Mouse (Mus musculus) adrenal gland, postnatal 36 days (tissue): ENCODE data around the gene Zfp46. TPM values are rescaled to one million over a fixed set of nuclear protein-coding genes. Genes with fewer than 3 reads are reported as not detected.

ENCODE experiments used
- DNase-seq, 2 experiments: peaks; one replicate each; pipeline ENCODE4 v3.0.0; 2021; ENCODE audit warnings: mixed read lengths in 1 of 2
- long read RNA-seq, 2 experiments: library from polyadenylated mRNA; stranded (forward); transcript quantifications; one replicate each; pipeline ENCODE4 v2.0.0; 2021; ENCODE audit warnings: borderline sequencing depth in 2 of 2
- total RNA-seq, 2 experiments: library from RNA; stranded (reverse); gene quantifications; 2 replicates each; pipeline ENCODE4 v1.2.3; 2021

The Zfp46 gene
- total RNA-seq = 10 to 100 TPM; 17.0 to 21.4 TPM
- long read RNA-seq, experiment 1, full-length matches to known transcripts = 2 of 5 reads
- long read RNA-seq, experiment 1, partial matches to known transcripts = 0 of 5 reads
- long read RNA-seq, experiment 1, other reads (novel, unspliced or antisense) = 3 of 5 reads
- long read RNA-seq, experiment 2 = 0 reads

DNA sequence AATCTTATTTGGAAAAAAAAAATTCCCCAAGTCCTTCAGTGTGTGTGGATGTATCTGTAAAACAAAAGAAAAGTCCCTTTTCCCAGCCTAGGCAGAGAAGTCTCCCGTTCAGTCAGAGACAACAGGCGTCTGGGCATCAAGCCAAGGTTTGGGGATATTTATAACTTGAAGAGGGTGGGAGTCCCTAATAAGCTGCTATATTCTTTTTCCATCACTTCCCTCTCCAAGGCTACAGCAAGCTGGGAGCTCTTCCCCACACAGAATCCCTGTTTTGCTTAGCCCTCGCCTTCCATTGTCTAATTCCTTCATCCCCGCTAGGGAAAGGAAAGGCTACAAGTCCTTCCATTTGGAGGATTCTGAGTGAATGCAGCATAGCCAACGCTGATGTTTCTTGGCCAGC lies at the start of gene Zfp46:
Zfp46 (plus strand) TSS at position 229 of the 400 bp plus-strand sequence.
- peak; percentile 67 to 82 for DNase-seq

DNA sequence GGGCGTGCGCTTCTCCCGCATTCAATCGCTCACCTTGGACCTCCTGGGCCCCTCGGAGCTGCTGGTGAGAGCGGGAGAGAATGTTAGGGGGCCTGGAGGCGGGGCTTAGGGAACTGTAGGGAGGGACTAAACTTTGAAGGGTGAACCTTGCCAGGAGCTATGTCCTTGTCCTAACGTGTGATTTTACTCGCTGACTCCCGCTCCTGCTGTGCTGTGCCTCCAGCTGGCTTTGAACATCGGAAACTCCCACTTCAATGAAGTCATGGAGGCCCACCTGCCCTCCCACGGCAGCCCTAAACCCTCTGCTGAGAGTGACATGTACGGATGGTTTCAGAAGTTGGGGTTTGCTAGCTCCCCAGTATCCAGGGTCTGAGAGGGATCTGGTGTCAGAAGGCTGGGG lies 45.8 kb upstream of the Zfp46 start:
- DNase-seq = no peak

DNA sequence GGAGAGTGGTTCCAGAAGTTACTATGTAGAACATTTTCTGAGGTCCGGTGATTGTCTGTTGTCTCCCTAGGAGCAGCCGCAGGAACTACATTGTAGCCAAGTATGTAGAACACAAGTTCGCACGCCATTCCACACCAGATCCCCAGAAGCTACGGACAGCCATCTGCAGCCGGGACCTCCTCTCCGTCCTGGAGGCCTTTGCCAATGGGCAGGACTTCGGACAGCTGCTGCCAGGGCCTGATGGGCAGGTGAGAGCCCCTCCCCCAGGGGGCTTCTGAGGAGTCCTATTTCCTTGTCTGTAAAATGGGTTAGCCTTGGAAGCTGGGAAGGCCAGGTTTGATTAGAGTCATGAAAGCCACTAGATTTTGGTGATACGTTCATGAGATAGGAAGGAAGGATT lies 45.4 kb upstream of the Zfp46 start:
- DNase-seq = no peak

DNA sequence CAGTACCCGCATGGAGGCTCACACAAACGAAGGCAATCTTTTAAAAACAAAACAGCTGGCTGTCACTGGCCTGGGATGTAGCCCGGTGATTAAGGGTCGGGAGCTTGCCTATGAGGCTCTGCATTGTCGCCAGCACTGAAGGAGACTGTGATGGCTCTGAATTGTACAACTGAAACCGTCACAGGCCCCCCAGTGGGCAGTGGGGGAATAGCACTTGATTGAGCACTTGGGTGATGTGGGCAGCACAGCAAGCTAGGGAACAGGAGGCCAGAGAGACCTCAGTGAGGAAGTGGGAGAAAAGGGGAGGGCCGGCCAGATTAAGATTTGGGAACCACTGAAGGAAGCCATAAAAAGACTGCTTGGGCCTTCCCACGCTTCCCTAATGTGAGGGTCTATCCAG lies 44.9 kb upstream of the Zfp46 start:
- peak; percentile 84 to 90 for DNase-seq

DNA sequence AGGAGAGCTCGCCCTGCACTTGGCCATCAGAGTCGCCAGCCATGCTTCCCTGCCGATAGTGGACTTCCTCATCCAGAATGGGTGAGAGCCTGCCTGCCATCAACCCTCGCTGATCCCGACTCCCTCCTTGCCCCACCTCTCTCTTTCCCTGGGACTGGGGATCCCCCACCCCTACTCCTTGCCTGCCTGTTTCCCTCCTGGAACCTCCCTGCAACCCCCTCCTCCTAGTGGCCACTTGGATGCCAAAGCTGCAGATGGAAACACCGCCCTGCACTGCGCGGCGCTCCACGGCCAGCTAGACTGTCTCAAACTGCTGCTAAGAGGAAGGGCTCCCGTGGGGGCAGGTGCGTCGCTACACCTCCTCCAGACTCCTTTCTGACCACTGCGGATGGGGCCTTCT lies 44.4 kb upstream of the Zfp46 start:
- DNase-seq = no peak

DNA sequence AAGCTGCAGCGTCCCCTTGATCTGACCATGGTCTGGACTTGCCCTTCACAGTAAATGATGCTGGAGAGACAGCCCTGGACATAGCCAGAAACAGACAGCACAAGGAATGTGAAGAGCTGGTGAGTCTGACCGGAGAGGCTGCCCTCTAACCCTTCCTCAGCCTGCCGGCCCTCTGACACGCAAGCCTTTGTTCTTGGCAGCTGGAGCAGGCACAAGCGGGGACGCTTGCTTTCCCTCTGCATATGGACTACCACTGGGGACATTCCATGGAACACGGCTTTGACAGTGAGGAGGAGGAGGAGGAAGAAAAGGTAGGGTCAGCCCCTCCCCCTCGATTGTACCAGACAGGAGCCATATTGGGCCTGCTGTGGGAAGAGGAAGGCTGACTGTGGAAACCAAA lies 43.5 kb upstream of the Zfp46 start:
- no peak for DNase-seq

DNA sequence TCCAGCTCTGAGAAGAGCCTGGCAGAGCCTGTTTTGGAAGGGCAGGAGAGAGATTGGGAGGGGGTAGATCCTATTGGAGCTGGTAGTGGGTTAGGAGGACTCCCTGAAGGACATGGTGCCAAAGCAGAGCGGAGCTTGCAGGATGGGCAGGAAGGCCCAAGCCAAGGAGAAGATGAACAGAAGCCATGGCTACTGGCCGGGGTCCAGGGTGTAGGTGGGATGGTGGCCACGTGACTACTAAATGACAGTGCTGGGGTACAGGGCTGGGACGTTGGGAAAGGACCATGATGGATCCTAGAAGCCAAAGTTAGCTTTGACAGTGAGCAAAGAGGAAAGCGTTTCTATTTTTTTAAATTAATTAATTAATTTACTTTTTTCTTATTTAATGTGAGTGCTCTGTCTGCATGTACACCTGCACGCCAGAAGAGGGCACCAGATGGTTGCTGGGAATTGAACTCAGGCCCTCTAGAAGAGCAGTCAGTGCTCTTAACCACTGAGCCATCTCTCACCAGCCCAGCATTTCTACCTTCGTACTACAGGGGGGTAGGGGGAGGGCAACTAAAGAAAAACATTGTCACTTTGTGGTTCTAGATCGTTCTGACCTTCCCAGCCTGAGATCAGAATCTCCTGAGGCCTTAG lies 42.3 kb upstream of the Zfp46 start:
- DNase-seq = peak; percentile 29 to 48

DNA sequence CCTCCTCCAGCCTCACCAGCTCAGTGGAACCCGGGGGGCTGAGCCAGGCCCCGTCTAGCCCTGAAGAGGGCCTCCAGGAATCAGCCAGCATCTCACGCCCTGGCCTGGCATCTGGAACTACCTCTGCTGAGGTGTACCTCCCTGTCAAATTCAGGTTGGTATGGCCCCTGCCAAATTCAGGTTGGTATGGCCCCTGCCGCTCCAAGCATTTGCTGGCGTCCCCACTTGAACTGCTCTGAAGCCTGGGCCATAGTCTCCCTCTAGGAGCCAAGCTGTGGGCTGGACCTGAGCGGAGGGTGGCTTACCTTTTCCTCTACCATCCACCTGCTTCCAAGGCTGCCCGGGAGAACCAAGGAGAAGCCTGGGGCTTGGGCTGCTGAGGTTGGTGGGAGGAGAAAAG lies 41.8 kb upstream of the Zfp46 start:
- DNase-seq = no peak

DNA sequence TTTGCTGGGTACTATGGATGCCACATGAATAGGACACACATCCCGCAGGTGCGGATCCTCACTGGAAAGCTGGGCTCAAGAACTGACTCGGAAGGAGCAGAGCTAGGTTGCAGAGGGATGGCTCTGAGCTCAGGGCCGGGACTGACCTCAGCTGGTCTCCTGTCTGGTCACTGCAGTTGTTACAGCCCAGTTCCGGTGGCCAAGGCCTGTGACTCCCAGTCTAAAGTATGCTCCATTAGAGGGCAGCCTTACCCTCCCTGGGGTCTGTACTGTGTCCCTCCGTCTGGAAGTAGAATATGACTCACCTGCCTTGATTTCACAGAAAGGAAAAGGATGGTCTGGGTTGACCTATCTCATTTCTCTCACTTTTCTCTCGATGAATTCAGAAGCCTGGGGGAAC lies 40.3 kb upstream of the Zfp46 start:
- no peak for DNase-seq

DNA sequence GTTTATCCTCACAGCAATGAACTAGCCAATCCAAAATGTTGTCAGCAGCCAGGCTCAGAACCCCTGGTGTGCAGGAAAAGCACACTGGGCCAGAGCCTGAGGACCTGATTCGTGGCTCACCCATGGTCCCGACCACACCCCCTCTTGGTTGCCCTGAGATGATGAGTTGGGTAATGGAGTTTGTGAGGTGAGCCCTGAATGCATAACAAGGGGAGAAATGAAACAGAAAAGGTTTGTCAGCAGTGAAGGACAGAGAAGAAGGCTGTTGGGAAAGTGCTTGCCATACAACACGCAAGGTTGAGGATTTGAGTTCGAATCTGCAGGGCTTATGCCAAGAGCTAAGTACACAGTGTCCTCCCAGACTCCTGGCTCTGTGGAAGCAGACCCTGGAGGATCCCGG lies 38.8 kb upstream of the Zfp46 start:
- DNase-seq = no peak

DNA sequence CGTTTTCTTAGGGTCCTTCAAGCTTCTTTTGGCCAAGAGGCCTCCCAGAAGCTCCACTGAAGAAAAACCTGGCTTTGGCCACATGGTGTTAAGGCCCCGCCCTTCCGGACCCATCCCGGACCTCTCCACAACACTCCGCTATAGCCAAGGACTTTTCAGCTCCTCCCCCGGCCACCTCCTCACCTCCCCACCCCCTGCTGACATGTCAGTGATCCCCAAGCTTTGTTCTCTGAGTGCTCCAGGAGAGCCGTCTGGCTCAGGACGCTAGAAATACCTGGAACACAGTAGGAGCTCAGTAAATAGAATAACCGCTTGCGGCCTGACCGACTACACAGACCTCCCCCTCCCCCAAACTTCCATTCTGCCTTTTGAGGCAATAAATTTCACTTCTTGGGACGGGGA lies 37.9 kb upstream of the Zfp46 start:
- DNase-seq = no peak

DNA sequence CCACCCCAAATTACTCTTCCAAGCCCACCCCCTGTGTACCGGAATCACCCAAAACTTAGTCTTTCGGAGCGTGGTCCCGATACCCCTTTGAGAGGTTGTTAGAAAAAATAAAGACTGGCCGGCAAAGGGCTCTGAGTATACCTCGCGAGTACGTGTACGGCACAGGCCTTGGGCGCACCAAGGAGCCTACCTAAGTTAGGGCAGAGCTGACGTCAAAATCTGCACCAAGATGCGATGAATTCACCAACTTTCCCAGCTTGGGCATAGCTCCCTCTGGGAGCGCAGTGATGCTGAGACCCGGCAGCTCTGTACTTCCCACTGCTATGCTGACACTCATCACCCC lies 37.1 kb upstream of the Zfp46 start:
- DNase-seq = no peak

DNA sequence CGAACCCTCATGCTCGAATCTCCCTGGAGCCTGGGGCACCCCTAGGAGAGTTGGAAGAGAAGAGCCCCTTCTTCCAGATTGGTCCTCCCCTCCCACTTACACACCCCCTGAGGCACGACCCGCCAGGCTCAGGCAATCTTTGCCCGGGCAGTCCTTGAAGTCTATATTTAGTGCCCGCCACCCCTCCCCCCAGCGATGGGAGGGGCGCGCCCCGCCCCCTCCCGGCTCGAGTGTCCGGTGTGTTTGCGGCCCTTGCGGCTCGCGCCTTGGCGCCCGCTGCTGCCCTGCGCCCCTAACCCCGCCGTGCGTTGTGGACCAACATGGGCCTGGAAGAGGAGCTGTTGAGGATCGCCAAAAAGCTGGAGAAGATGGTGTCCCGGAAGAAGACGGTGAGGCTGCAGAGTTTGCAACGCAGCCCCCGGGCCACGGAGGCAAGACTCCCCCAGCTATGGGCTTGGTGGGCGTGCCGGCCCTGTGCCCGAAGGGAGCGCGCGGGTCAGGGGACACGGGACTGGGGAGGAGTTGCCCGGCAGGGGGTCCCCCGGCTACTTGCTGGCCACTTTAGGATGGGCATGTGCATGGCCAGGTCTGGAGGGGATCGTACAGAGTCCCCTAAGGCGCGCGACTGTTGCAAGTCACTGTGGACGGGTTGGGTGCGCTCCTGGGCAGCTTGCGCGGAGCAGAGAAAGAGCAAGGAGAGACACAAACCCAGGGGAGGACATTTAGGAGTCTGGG lies 36.6 kb upstream of the Zfp46 start, which contains the start of gene Tcea3:
Tcea3 (plus strand) TSS at position 1 of the 735 bp plus-strand sequence.
- DNase-seq = peak; percentile 53 to 67

DNA sequence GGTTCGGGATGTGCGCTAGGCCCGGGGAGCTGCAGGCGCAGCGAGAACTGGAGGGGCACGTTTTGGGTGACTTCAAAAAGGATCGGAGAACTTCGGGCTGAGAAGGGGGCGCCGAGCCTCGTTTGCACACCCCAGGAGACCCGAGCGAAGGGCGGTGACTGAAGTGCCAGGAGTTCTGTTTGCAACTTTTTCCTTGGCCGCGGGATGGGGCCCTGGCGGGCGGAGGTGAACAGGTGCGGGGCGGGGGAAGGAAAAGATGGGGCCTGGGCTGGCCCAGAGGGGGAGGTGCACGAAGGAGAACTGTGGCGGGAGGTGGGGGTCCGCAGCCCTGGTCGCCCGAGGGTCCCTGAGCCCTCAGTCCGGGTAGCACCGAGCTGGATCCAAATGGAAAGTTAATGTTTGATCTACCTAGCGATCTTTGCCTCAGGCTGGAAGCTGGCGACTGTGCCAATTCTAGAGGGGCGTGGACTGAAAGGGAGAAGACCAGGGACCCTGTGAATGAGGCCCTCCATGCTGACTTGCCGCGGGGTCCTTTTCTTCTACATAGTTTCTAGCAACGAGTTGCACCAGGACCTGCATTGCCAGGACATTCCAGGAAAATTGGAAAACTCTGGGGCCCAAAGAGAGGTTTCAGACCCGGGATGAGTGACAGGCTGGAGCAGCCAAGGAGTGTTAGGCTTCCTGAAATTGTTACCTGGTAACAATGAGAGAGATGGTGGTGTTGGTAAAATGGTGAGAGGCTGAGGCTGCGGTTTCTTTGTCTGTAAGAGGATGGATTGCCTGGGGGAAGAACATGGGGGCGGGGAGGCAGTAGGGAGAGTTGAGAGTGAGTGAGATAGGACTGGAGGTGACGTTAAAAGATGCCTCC lies 35.8 kb upstream of the Zfp46 start:
- DNase-seq = no peak

DNA sequence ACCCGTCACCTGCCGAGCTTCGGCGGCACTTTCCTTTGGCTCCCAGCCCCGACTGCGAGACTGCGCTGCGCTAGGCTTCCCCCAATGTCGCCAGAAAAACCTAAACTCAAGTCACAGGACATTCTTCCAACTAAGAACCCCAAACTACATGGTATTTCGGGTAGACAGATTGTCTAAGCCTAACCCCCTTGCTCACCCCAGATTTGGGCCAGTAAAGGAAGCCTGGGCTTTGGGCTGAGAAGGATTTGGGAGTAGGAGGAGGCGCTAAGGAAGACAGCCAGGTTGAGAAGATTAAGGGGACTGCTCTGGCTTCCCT lies 35.2 kb upstream of the Zfp46 start:
- DNase-seq = no peak

DNA sequence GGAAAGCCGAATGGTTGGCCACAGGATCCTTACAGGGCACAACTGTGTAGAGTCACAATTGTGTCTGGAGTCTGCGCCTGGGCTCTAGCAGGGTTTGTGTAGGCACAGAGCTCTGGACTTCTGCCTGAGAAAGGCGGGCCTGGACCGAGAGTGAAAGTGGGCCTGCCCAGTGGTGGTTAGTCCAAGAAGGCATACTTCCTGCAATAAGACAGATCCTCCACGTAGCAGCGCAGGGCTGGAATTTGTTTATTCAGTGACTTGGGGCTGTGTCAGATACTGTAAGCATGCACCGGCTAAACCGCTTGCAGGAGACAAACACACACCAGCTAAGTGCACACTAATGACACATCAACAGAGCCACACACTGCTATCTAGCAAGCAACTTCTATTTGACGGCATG lies 34.7 kb upstream of the Zfp46 start:
- DNase-seq = peak; percentile 20 to 39

DNA sequence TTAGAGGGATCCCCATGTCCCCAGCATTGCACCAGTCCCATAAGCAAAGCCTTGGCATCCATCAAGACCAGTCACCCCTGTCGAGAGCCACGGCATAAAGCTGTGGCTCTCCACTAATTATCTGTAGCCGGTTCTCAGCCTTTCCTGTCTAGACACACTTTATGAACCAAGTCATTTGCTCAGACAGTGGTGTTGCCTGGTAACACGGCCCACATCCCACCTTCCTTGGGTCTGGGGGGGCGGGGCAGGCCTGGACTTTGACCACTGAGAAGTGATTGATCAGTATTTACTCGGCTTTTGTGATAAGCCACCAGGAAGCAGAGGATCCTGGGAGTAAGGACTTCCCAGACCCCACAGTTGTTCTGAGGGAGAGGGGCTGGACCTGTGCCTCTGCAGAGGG lies 28.6 kb upstream of the Zfp46 start:
- no peak for DNase-seq

DNA sequence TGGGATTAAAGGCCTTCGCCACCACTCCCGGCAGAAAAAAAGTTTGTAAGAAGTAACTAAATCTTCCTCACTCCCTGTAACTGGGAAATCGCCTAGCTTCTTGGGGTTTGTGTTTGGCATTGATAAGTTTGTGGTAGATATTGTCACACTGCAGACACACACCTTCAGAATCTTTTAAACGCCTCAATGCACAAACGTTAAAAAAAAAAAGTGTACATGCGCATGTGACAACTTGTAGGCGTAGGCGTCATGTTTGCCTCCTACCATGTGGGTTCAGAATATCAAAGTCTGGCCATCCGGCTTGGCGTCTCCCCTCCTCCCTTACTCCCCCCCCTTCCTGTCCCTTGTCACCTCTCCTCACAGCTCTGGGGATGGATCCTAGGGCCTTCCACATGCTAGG lies 27.8 kb upstream of the Zfp46 start:
- DNase-seq = no peak

DNA sequence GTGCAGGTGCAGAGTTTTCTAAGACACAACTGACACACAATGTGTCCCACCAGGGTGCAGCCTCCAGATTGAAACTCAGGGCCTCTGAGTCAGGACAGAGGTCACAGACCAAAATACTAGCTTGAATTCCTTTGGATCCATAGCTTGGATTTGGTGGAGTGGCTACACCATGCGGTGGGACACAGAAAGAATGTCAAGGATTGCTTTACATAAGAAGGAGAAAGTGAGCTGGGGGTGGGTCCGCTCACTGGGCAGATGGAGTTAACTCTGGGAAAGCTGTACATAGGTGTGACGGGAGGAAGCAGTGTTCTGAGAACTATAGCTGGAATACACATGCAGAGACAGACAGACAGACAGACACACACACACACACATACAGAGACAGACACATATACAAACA lies 24.6 kb upstream of the Zfp46 start:
- DNase-seq = no peak

DNA sequence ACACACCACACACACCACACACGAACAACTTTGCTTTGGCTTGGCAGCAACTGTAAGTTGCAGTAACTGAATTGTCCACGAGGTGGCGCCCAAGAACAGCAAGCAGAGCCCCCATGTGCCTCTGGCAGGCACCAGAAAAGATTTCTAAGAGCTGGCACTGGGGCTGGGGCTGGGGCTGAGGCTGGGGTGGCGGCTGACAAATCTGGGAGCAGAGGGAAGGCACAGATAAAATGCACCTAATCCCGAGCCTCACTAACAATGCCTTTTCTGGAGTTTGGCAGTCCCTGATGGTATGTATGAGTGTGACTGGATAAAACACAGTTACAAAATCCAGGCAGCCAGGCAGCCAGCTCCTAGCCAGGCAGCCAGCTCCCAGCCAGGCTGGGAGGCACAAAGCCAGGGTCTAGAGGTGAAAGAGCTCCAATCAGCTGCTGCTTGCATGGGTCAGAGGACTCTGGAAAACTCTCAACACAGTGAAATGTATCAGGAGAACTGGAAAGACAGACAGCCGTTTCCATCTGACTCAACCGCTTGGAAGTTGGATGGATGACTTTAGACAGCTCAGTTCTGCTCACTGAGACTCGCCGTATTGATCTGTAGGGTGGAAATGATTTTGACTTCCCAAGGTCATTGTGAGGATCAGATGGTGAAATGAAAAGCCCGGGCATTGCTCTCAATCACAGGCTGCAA lies 23.8 kb upstream of the Zfp46 start:
- peak; percentile 84 to 85 for DNase-seq

DNA sequence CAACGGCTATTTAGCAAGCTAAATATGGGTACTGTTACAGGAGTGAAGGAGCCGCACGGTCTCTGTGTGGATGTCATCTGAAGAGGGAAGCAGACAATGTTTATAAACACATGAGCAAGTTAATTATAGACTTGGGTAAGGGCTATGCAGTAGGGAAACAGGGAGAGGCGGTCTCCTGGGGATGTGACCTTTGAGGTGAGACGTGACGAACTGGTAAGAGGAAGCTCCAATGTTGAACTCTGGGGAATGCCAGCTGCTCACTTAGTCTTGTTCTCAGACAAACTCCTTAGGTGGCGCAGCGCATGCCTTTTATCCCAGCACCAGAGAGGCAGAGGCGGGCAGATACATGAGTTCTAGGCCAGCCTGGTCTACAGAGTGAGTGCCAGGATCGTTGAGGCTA lies 22.6 kb upstream of the Zfp46 start:
- DNase-seq = no peak

DNA sequence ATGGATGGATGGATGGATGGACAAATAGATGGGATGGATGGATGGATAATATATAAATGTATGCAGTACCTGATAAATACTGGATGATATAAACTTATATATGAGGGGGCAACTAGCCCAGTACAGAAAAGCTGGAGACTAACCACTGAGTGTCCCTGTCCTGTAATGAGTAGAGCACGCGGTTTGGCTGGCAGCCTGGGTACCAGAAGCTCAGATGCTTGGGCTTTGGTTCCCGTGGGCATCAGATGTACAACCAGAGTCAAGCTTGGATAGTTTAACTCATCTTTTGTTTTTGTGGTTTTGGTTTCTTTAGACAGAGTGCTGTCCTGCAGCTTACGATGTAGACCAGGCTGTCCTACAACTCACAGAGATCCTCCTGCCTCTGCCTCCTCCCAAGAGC lies 20.9 kb upstream of the Zfp46 start:
- DNase-seq = no peak
